Mouse (Mus musculus) megakaryocyte, embryonic 14.5 days (primary cell): Measurements from ENCODE around the gene Gimap4.

Experiments used
- FLI1 ChIP-seq: IDR thresholded peaks from 2 replicates; pipeline ENCODE4 v1.6.1; 2012; ENCODE audit warnings: low read length, inconsistent platforms, mixed read lengths
- GATA1 ChIP-seq: IDR thresholded peaks from 3 replicates; pipeline ENCODE4 v1.6.1; 2012; ENCODE audit warnings: mixed read lengths, low read length, inconsistent platforms, borderline replicate concordance

GRCm38 (mm10) chr6:48678391-48678790, 6.0 kb upstream of the Gimap4 start:
- no peak for TF ChIP-seq GATA1
- no peak for TF ChIP-seq FLI1
